Mouse (Mus musculus) erythroid progenitor cell, adult 5-6 weeks (primary cell): Measurements from ENCODE around the gene Rnf151. TPM values are rescaled to one million over a fixed set of nuclear protein-coding genes. Genes with fewer than 3 reads are reported as not detected.
A peak's percentile ranks its signal among the peaks of the same experiment; 100 is the strongest.
"Not testable (repeated sequence)": the region's sequence is repeated elsewhere in the genome, so short reads cannot be mapped to it uniquely, and the experiment has no call there.

Experiments
- ATAC-seq: replicated peaks from 2 replicates; pipeline ENCODE4 v1.8.0; 2016; ENCODE audit warnings: moderate number of reproducible peaks, mild to moderate bottlenecking, moderate TSS enrichment, inconsistent platforms; ENCODE audit not compliant: poor library complexity, low FRiP score, severe bottlenecking
- total RNA-seq, 2 experiments: library from RNA; stranded (forward) in 1 of 2; stranded (reverse) in 1 of 2; fragments of 150-400 nt in 1 of 2; fragments of 186-747, 209-891 nt in 1 of 2; gene quantifications; 2 replicates each; pipeline versions ENCODE4 v1.2.3 to v1.2.4; 2015 to 2017; ENCODE audit warnings: low replicate concordance in 2 of 2

The Rnf151 gene
- total RNA-seq, 2 experiments from 2014 or later = not detected

- ATAC-seq = no peak
Measured at GRCm38 (mm10) chr17:24734513-24734912, 16.6 kb upstream of the Rnf151 start.

- ATAC-seq = no peak
Measured at GRCm38 (mm10) chr17:24733434-24734050, 15.7 kb upstream of the Rnf151 start.

- no peak for ATAC-seq
Measured at GRCm38 (mm10) chr17:24732233-24732935, 14.5 kb upstream of the Rnf151 start.

GRCm38 (mm10) chr17:24730787-24731186, 12.9 kb upstream of the Rnf151 start:
- ATAC-seq = no peak

- no peak for ATAC-seq
Measured at GRCm38 (mm10) chr17:24729067-24729466, 11.2 kb upstream of the Rnf151 start.

- ATAC-seq = no peak
Measured at GRCm38 (mm10) chr17:24728184-24728583, 10.3 kb upstream of the Rnf151 start.

- ATAC-seq = no peak
Measured at GRCm38 (mm10) chr17:24727618-24728017, 9.8 kb upstream of the Rnf151 start, which contains the start of gene Rpl3l. Rpl3l (plus strand) TSS chr17:24727820.

- no peak for ATAC-seq
Measured at GRCm38 (mm10) chr17:24725637-24726390, 8.0 kb upstream of the Rnf151 start.

- peak; percentile 83 for ATAC-seq
Measured at GRCm38 (mm10) chr17:24724184-24724583, 6.3 kb upstream of the Rnf151 start, which contains the start of gene Ndufb10. Ndufb10 (minus strand) TSS chr17:24724478.

- peak; percentile 48 for ATAC-seq
Measured at GRCm38 (mm10) chr17:24723881-24724180, 6.0 kb upstream of the Rnf151 start.

GRCm38 (mm10) chr17:24723122-24723880, 5.4 kb upstream of the Rnf151 start:
- ATAC-seq = no peak

- no peak for ATAC-seq
Measured at GRCm38 (mm10) chr17:24722220-24722924, 4.5 kb upstream of the Rnf151 start.

GRCm38 (mm10) chr17:24721383-24721955, 3.6 kb upstream of the Rnf151 start:
- not testable (repeated sequence) for ATAC-seq

GRCm38 (mm10) chr17:24720616-24721015, 2.8 kb upstream of the Rnf151 start:
- ATAC-seq = not testable (repeated sequence)

- ATAC-seq = peak; percentile 92
Measured at GRCm38 (mm10) chr17:24719494-24720222, 1.8 kb upstream of the Rnf151 start.

- not testable (repeated sequence) for ATAC-seq
Measured at GRCm38 (mm10) chr17:24718938-24719337, 1.1 kb upstream of the Rnf151 start.

- no peak for ATAC-seq
Measured at GRCm38 (mm10) chr17:24716166-24716682, 1.6 kb downstream of the Rnf151 start.

- no peak for ATAC-seq
Measured at GRCm38 (mm10) chr17:24715556-24715955, 2.3 kb downstream of the Rnf151 start.
